Mouse (Mus musculus) adrenal gland, postnatal 14 days (tissue): Measurements from ENCODE around the gene Patj. TPM values are rescaled to one million over a fixed set of nuclear protein-coding genes. Genes with fewer than 3 reads are reported as not detected.
"Not testable (repeated sequence)": the region's sequence is repeated elsewhere in the genome, so short reads cannot be mapped to it uniquely, and the experiment has no call there.

Source experiments
- DNase-seq: peaks from one replicate; pipeline ENCODE4 v3.0.0; 2021; ENCODE audit warnings: mixed read lengths
- total RNA-seq: library from RNA; stranded (reverse); gene quantifications from 2 replicates; pipeline ENCODE4 v1.2.3, GENCODE M21; 2021

Patj gene
- total RNA-seq, 1 experiment from 2014 or later = 5.3 TPM

GRCm38 (mm10) chr4:98577275-98577674, 181.7 kb downstream of the Patj start:
- peak; percentile 29 for DNase-seq

- no peak for DNase-seq
Measured at GRCm38 (mm10) chr4:98577957-98578541, 182.5 kb downstream of the Patj start.

GRCm38 (mm10) chr4:98581456-98581855, 185.9 kb downstream of the Patj start:
- DNase-seq = no peak

GRCm38 (mm10) chr4:98584023-98584422, 188.4 kb downstream of the Patj start:
- DNase-seq = no peak

- DNase-seq = no peak
Measured at GRCm38 (mm10) chr4:98586303-98586702, 190.7 kb downstream of the Patj start.

GRCm38 (mm10) chr4:98587686-98588085, 192.1 kb downstream of the Patj start:
- DNase-seq = no peak

- DNase-seq = no peak
Measured at GRCm38 (mm10) chr4:98593961-98594360, 198.4 kb downstream of the Patj start.

- DNase-seq = no peak
Measured at GRCm38 (mm10) chr4:98598546-98598971, 203.0 kb downstream of the Patj start.

GRCm38 (mm10) chr4:98599358-98599757, 203.8 kb downstream of the Patj start:
- DNase-seq = no peak

GRCm38 (mm10) chr4:98603131-98603530, 207.5 kb downstream of the Patj start:
- DNase-seq = no peak

- DNase-seq = no peak
Measured at GRCm38 (mm10) chr4:98610501-98610900, 214.9 kb downstream of the Patj start.

- no peak for DNase-seq
Measured at GRCm38 (mm10) chr4:98614395-98614794, 218.8 kb downstream of the Patj start.

- no peak for DNase-seq
Measured at GRCm38 (mm10) chr4:98619199-98619598, 223.6 kb downstream of the Patj start.

- no peak for DNase-seq
Measured at GRCm38 (mm10) chr4:98620986-98621784, 225.6 kb downstream of the Patj start.

GRCm38 (mm10) chr4:98622180-98622579, 226.6 kb downstream of the Patj start:
- DNase-seq = no peak

- DNase-seq = no peak
Measured at GRCm38 (mm10) chr4:98622996-98623673, 227.6 kb downstream of the Patj start.

- no peak for DNase-seq
Measured at GRCm38 (mm10) chr4:98628286-98628685, 232.7 kb downstream of the Patj start.

GRCm38 (mm10) chr4:98629217-98629616, 233.6 kb downstream of the Patj start:
- not testable (repeated sequence) for DNase-seq

GRCm38 (mm10) chr4:98635140-98635837, 239.7 kb downstream of the Patj start:
- no peak for DNase-seq

- DNase-seq = no peak
Measured at GRCm38 (mm10) chr4:98638731-98639130, 243.1 kb downstream of the Patj start.

- DNase-seq = no peak
Measured at GRCm38 (mm10) chr4:98653650-98654049, 258.1 kb downstream of the Patj start.

- DNase-seq = no peak
Measured at GRCm38 (mm10) chr4:98654419-98654821, 258.8 kb downstream of the Patj start.

GRCm38 (mm10) chr4:98656759-98657158, 261.2 kb downstream of the Patj start:
- no peak for DNase-seq
